Mouse (Mus musculus) MEL (cell line): ENCODE data around the gene Pcif1. TPM values are rescaled to one million over a fixed set of nuclear protein-coding genes. Genes with fewer than 3 reads are reported as not detected.
"Not testable (repeated sequence)": the region's sequence is repeated elsewhere in the genome, so short reads cannot be mapped to it uniquely, and the experiment has no call there.

Experiments used
- DNase-seq: peaks from one replicate; pipeline ENCODE4 v3.0.0; 2011; ENCODE audit warnings: low read depth, low spot score
- H3K27ac ChIP-seq: 2 replicates; pipeline ENCODE4 v1.5.1; 2012; ENCODE audit warnings: low read depth, mild to moderate bottlenecking, control low read depth, low read length, moderate library complexity; ENCODE audit not compliant: control insufficient read depth
- H3K27me3 ChIP-seq, 2 experiments: fragments of 150-350 bp in 1 of 2; sonication (generic) in 1 of 2; 2 replicates each; pipeline ENCODE4 v1.6.1; 2012; ENCODE audit warnings: low read length in 2 of 2, mild to moderate bottlenecking in 2 of 2, improper control_type of control experiment in 1 of 2, moderate library complexity in 1 of 2; ENCODE audit not compliant: insufficient read depth in 2 of 2, control insufficient read depth in 1 of 2
- H3K36me3 ChIP-seq, 2 experiments: 2 replicates each; pipeline ENCODE4 v1.6.1; 2012 to 2014; ENCODE audit warnings: low read length in 2 of 2, improper control_type of control experiment in 1 of 2, inconsistent platforms in 1 of 2, mild to moderate bottlenecking in 1 of 2; ENCODE audit not compliant: insufficient read depth in 2 of 2, control insufficient read depth in 1 of 2
- H3K4me1 ChIP-seq, 2 experiments: fragments of 150-350 bp in 1 of 2; sonication (generic) in 1 of 2; 2 replicates each; pipeline ENCODE4 v1.6.1; 2012; ENCODE audit warnings: low read length in 2 of 2, improper control_type of control experiment in 1 of 2, mild to moderate bottlenecking in 1 of 2; ENCODE audit not compliant: insufficient read depth in 2 of 2, control insufficient read depth in 1 of 2
- H3K4me3 ChIP-seq, 2 experiments: fragments of 150-350 bp in 1 of 2; sonication (generic) in 1 of 2; 2 replicates each; pipeline ENCODE4 v1.5.1; 2012; ENCODE audit warnings: low read depth in 2 of 2, low read length in 2 of 2, mild to moderate bottlenecking in 2 of 2, moderate library complexity in 2 of 2, control low read depth in 1 of 2, improper control_type of control experiment in 1 of 2; ENCODE audit not compliant: control insufficient read depth in 1 of 2, insufficient read depth in 1 of 2
- H3K79me2 ChIP-seq: 2 replicates; pipeline ENCODE4 v1.6.1; 2012; ENCODE audit warnings: mild to moderate bottlenecking, low read length, moderate library complexity; ENCODE audit not compliant: control insufficient read depth, poor library complexity, insufficient read depth
- H3K9ac ChIP-seq: 2 replicates; pipeline ENCODE4 v1.6.1; 2012; ENCODE audit warnings: low read depth, mild to moderate bottlenecking, control low read depth, low read length, moderate library complexity; ENCODE audit not compliant: control insufficient read depth, poor library complexity, severe bottlenecking
- H3K9me3 ChIP-seq: fragments of 150-350 bp; sonication (generic); replicated peaks from 2 replicates; pipeline ENCODE4 v1.6.1; 2012; ENCODE audit warnings: mild to moderate bottlenecking, low read length, improper control_type of control experiment, moderate library complexity; ENCODE audit not compliant: insufficient read depth
- CTCF ChIP-seq, 3 experiments: IDR thresholded peaks in 2 of 3; conservative IDR thresholded peaks in 1 of 3; 2 replicates each; pipeline ENCODE4 v1.5.1; 2011 to 2012; ENCODE audit warnings: low read length in 3 of 3, low read depth in 2 of 3, mild to moderate bottlenecking in 2 of 3, improper control_type of control experiment in 1 of 3, inconsistent platforms in 1 of 3, mixed read lengths in 1 of 3, moderate library complexity in 1 of 3; ENCODE audit not compliant: control insufficient read depth in 1 of 3, insufficient read depth in 1 of 3, poor library complexity in 1 of 3, severe bottlenecking in 1 of 3
- ELF1 ChIP-seq: IDR thresholded peaks from 2 replicates; pipeline ENCODE4 v1.6.1; 2014; ENCODE audit warnings: low read depth, mild to moderate bottlenecking, inconsistent platforms, low read length, improper control_type of control experiment, moderate library complexity
- EP300 ChIP-seq, 2 experiments: IDR thresholded peaks; 2 replicates each; pipeline ENCODE4 v1.6.1; 2011; ENCODE audit warnings: improper control_type of control experiment in 2 of 2, low read length in 2 of 2, low read depth in 1 of 2, mild to moderate bottlenecking in 1 of 2
- ETS1 ChIP-seq: IDR thresholded peaks from 2 replicates; pipeline ENCODE4 v1.6.1; 2012; ENCODE audit warnings: low read depth, mild to moderate bottlenecking, inconsistent platforms, low read length, improper control_type of control experiment, moderate library complexity
- GATA1 ChIP-seq: IDR thresholded peaks from 2 replicates; pipeline ENCODE4 v1.6.1; 2011; ENCODE audit warnings: low read depth, low read length, improper control_type of control experiment
- KAT2A ChIP-seq: conservative IDR thresholded peaks from 2 replicates; pipeline ENCODE4 v1.6.1; 2012; ENCODE audit warnings: low read depth, low read length, improper control_type of control experiment, inconsistent platforms
- MAZ ChIP-seq: IDR thresholded peaks from 2 replicates; pipeline ENCODE4 v1.6.1; 2012; ENCODE audit warnings: low read depth, mild to moderate bottlenecking, inconsistent platforms, low read length, improper control_type of control experiment
- MYB ChIP-seq: IDR thresholded peaks from 2 replicates; pipeline ENCODE4 v1.6.1; 2011; ENCODE audit warnings: mild to moderate bottlenecking, low read depth, low read length, improper control_type of control experiment
- MYC ChIP-seq: IDR thresholded peaks from 2 replicates; pipeline ENCODE4 v1.6.1; 2011; ENCODE audit warnings: low read depth, mild to moderate bottlenecking, low read length, improper control_type of control experiment, moderate library complexity
- NELFE ChIP-seq: IDR thresholded peaks from 2 replicates; pipeline ENCODE4 v1.6.1; 2011; ENCODE audit warnings: low read depth, low read length, improper control_type of control experiment
- POLR2A ChIP-seq, 2 experiments: IDR thresholded peaks; 2 replicates each; pipeline ENCODE4 v1.6.1; 2011 to 2012; ENCODE audit warnings: low read length in 2 of 2, mild to moderate bottlenecking in 2 of 2, control low read depth in 1 of 2, improper control_type of control experiment in 1 of 2, low read depth in 1 of 2, moderate library complexity in 1 of 2; ENCODE audit not compliant: control insufficient read depth in 1 of 2, insufficient read depth in 1 of 2, poor library complexity in 1 of 2
- POLR2AphosphoS5 ChIP-seq: IDR thresholded peaks from 2 replicates; pipeline ENCODE4 v1.6.1; 2012; ENCODE audit warnings: low read depth, borderline replicate concordance, mild to moderate bottlenecking, inconsistent platforms, low read length, moderate library complexity, mixed read lengths
- RAD21 ChIP-seq: IDR thresholded peaks from 2 replicates; pipeline ENCODE4 v1.6.1; 2011; ENCODE audit warnings: mild to moderate bottlenecking, low read depth, low read length, improper control_type of control experiment
- RCOR1 ChIP-seq: IDR thresholded peaks from 2 replicates; pipeline ENCODE4 v1.6.1; 2012; ENCODE audit warnings: low read depth, mild to moderate bottlenecking, inconsistent platforms, low read length, improper control_type of control experiment
- SIN3A ChIP-seq: IDR thresholded peaks from 2 replicates; pipeline ENCODE4 v1.6.1; 2012; ENCODE audit warnings: low read length, improper control_type of control experiment, inconsistent platforms
- TAL1 ChIP-seq: IDR thresholded peaks from 2 replicates; pipeline ENCODE4 v1.6.1; 2012; ENCODE audit warnings: mild to moderate bottlenecking, inconsistent platforms, low read length, moderate library complexity, mixed read lengths
- TCF12 ChIP-seq: IDR thresholded peaks from 2 replicates; pipeline ENCODE4 v1.6.1; 2014; ENCODE audit warnings: low read depth, mild to moderate bottlenecking, inconsistent platforms, low read length, improper control_type of control experiment, moderate library complexity
- USF1 ChIP-seq: IDR thresholded peaks from 2 replicates; pipeline ENCODE4 v1.6.1; 2014; ENCODE audit warnings: low read depth, mild to moderate bottlenecking, inconsistent platforms, low read length, improper control_type of control experiment, moderate library complexity
- USF2 ChIP-seq, 2 experiments: IDR thresholded peaks; 2 replicates each; pipeline ENCODE4 v1.6.1; 2011 to 2012; ENCODE audit warnings: improper control_type of control experiment in 2 of 2, low read length in 2 of 2, borderline replicate concordance in 1 of 2, inconsistent platforms in 1 of 2, low read depth in 1 of 2, mild to moderate bottlenecking in 1 of 2; ENCODE audit not compliant: insufficient read depth in 1 of 2
- ZKSCAN1 ChIP-seq: IDR thresholded peaks from 2 replicates; pipeline ENCODE4 v1.6.1; 2012; ENCODE audit warnings: low read depth, mild to moderate bottlenecking, inconsistent platforms, low read length, improper control_type of control experiment, moderate library complexity
- ZMIZ1 ChIP-seq: IDR thresholded peaks from 2 replicates; pipeline ENCODE4 v1.6.1; 2012; ENCODE audit warnings: low read depth, mild to moderate bottlenecking, inconsistent platforms, low read length, improper control_type of control experiment, moderate library complexity
- polyA plus RNA-seq, 2 experiments: library from polyadenylated mRNA; stranded (reverse) in 1 of 2; unstranded in 1 of 2; fragments of >175 nt in 1 of 2; fragments of >200 nt in 1 of 2; gene quantifications; 2 replicates each; pipeline versions ENCODE4 v1.2.1 to v1.2.4; 2012; ENCODE audit warnings: low replicate concordance in 2 of 2, low read depth in 1 of 2; ENCODE audit not compliant: insufficient read length in 2 of 2, insufficient read depth in 1 of 2, missing spikeins in 1 of 2
- total RNA-seq: library from RNA; depleted of rRNA; stranded (reverse); fragments of 300-350 nt; gene quantifications from 2 replicates; pipeline ENCODE4 v1.2.3, GENCODE M21; 2012

Pcif1 gene
- total and polyA plus RNA-seq, 3 experiments: 46.8 to 118 TPM; not detected in 1

GRCm38 (mm10) chr2:164873621-164874020 lies 5.5 kb upstream of the Pcif1 start:
- no peaks in the 10 kb centered on the region for H3K27me3 ChIP-seq
- no peak for TF ChIP-seq KAT2A
- TF ChIP-seq NELFE: no peak
- TF ChIP-seq TCF12: no peak
- no peak for TF ChIP-seq ELF1
- no peak for TF ChIP-seq USF2 (IDR thresholded peaks at IDR 0.05; ENCODE audit: borderline replicate concordance in 1 of 2, insufficient read depth in 1 of 2, low read depth in 1 of 2, low read length in 2 of 2)
- TF ChIP-seq RAD21: no peak
- no peak for TF ChIP-seq ZMIZ1
- TF ChIP-seq MYC: no peak
- no peak for TF ChIP-seq USF1
- TF ChIP-seq, all 39 proteins: peak for 0
- Histone ChIP-seq H3K27ac (no peak overlapping the region), H3K79me2 (peaks cover 3% of the 10 kb centered on the region), H3K4me3 (no peak overlapping the region), H3K4me1 (peaks cover 15 to 28% of the 10 kb centered on the region in 2 experiments), H3K9ac (no peak overlapping the region), H3K36me3 (peaks cover 0 to 16% of the 10 kb centered on the region in 2 experiments; a peak in 2 of 4 replicates), H3K9me3 (no peaks in the 10 kb centered on the region)
- DNase-seq: no peak

GRCm38 (mm10) chr2:164874239-164874769 lies 4.8 kb upstream of the Pcif1 start:
- Histone ChIP-seq H3K27ac (peak overlapping the region; percentile 25; the same call in 1 of the 2 replicates), H3K9me3 (no peaks in the 10 kb centered on the region), H3K79me2 (peaks cover 8% of the 10 kb centered on the region), H3K36me3 (peaks cover 0 to 14% of the 10 kb centered on the region in 2 experiments; a peak in 2 of 4 replicates), H3K4me3 (no peak overlapping the region), H3K9ac (no peak overlapping the region), H3K27me3 (no peaks in the 10 kb centered on the region), H3K4me1 (peaks cover 10 to 25% of the 10 kb centered on the region in 2 experiments)
- DNase-seq: peak; percentile 72
- TF ChIP-seq NELFE (peak; percentile 31; the same call in 1 of the 2 replicates), GATA1 (peak; percentile 56), EP300 (IDR thresholded peaks at IDR 0.05; ENCODE audit: low read depth in 1 of 2, low read length in 2 of 2) (peak; percentile 25 to 58; a peak in 2 of 4 replicates), TAL1 (peak; percentile 72), SIN3A (peak; percentile 27; the same call in 1 of the 2 replicates), MAZ (peak; percentile 58), CTCF (IDR thresholded peaks at IDR 0.05 in 2 of 3, conservative IDR thresholded peaks at IDR 0.05 in 1 of 3; ENCODE audit: control insufficient read depth in 1 of 3, insufficient read depth in 1 of 3, low read depth in 2 of 3, low read length in 3 of 3, poor library complexity in 1 of 3, severe bottlenecking in 1 of 3) (no peak), MYB (no peak), POLR2AphosphoS5 (no peak), ETS1 (peak; percentile 45; the same call in 1 of the 2 replicates), RAD21 (no peak), TCF12 (peak; percentile 40; the same call in 1 of the 2 replicates), ZKSCAN1 (no peak), RCOR1 (0 out of 2 replicates have a peak, but pooled peaks have one; percentile 24), POLR2A (IDR thresholded peaks at IDR 0.05; ENCODE audit: control insufficient read depth in 1 of 2, insufficient read depth in 1 of 2, low read depth in 1 of 2, low read length in 2 of 2, poor library complexity in 1 of 2) (no peak)

- Histone ChIP-seq H3K36me3 (peaks cover 0 to 16% of the 10 kb centered on the region in 2 experiments; a peak in 2 of 4 replicates), H3K4me1 (peaks cover 10 to 27% of the 10 kb centered on the region in 2 experiments), H3K79me2 (peaks cover 17% of the 10 kb centered on the region)
- H3K27me3 ChIP-seq, H3K9me3 ChIP-seq, H3K27ac ChIP-seq, H3K4me3 ChIP-seq, DNase-seq, H3K9ac ChIP-seq: not testable (repeated sequence)
Observed at GRCm38 (mm10) chr2:164875648-164876047, 3.5 kb upstream of the Pcif1 start.
